Mouse (Mus musculus) embryonic facial prominence, embryonic 14.5 days (tissue): Measurements from ENCODE around the gene Tep1. TPM values are rescaled to one million over a fixed set of nuclear protein-coding genes. Genes with fewer than 3 reads are reported as not detected.
A peak's percentile ranks its signal among the peaks of the same experiment; 100 is the strongest.

ENCODE experiments used
- ATAC-seq: fragments of 200-750 bp; cut with Nextera tagmentation; 2 replicates; pipeline ENCODE4 v1.8.0; 2017; ENCODE audit warnings: low read depth, moderate number of reproducible peaks, moderate TSS enrichment
- DNase-seq: peaks from one replicate; pipeline ENCODE4 v3.0.0-alpha.2; 2015; ENCODE audit warnings: low spot score
- H3K27ac ChIP-seq: fragments of 300-500 bp; sonication (generic); replicated peaks from 2 replicates; pipeline ENCODE4 v1.5.1; 2014; ENCODE audit warnings: low read depth, mild to moderate bottlenecking, low read length, moderate library complexity
- H3K27me3 ChIP-seq: fragments of 300-500 bp; sonication (generic); replicated peaks from 2 replicates; pipeline ENCODE4 v1.6.1; 2014; ENCODE audit warnings: low read length; ENCODE audit not compliant: control insufficient read depth, insufficient read depth
- H3K36me3 ChIP-seq: fragments of 300-500 bp; sonication (generic); 2 replicates; pipeline ENCODE4 v1.6.1; 2014; ENCODE audit warnings: low read length, mixed read lengths; ENCODE audit not compliant: control insufficient read depth, insufficient read depth
- H3K4me1 ChIP-seq: fragments of 300-500 bp; sonication (generic); 2 replicates; pipeline ENCODE4 v1.6.1; 2014; ENCODE audit warnings: antibody characterized with exemption, low read length; ENCODE audit not compliant: control insufficient read depth, insufficient read depth
- H3K4me2 ChIP-seq: fragments of 300-500 bp; sonication (generic); 2 replicates; pipeline ENCODE4 v1.6.1; 2014; ENCODE audit warnings: low read depth, mild to moderate bottlenecking, low read length, moderate library complexity, mixed read lengths
- H3K4me3 ChIP-seq: fragments of 300-500 bp; sonication (generic); 2 replicates; pipeline ENCODE4 v1.5.1; 2014; ENCODE audit warnings: low read depth, mild to moderate bottlenecking, low read length
- H3K9ac ChIP-seq: fragments of 300-500 bp; sonication (generic); 2 replicates; pipeline ENCODE4 v1.6.1; 2014; ENCODE audit warnings: low read depth, mild to moderate bottlenecking, low read length, moderate library complexity, mixed read lengths
- H3K9me3 ChIP-seq: fragments of 300-500 bp; sonication (generic); 2 replicates; pipeline ENCODE4 v1.6.1; 2016; ENCODE audit warnings: low read length; ENCODE audit not compliant: control insufficient read depth
- WGBS: fragments of 180-500 bp; shearing (Covaris S2); extraction: QIAGEN DNeasy Blood & Tissue Kit; methylation state at CpG from one replicate; pipeline ENCODE4 v1.1.7; 2014; 5-methylcytosine and 5-hydroxymethylcytosine counted together
- polyA plus RNA-seq: library from polyadenylated mRNA; unstranded; fragments of >200 nt; fragmentation: Nextera tagmentation; extraction: Ambion mirVana; gene quantifications from 2 replicates; pipeline ENCODE4 v1.2.1, GENCODE M21; 2014

Tep1 gene
- polyA plus RNA-seq, 1 experiment from 2014 or later, result 10.3 TPM

GRCm38 (mm10) chr14:50855788-50856187 lies 14.6 kb downstream of the Tep1 start:
- no peak overlapping the region for H3K9ac ChIP-seq
- WGBS, result 82% methylated on average over 5 of the region's 5 CpGs
- ATAC-seq, result no peak

GRCm38 (mm10) chr14:50837236-50837635 lies 33.1 kb downstream of the Tep1 start:
- Histone ChIP-seq H3K36me3 (0 out of 2 replicates have a peak, but pooled peaks cover 3% of the 10 kb centered on the region), H3K4me2 (no peak overlapping the region), H3K27ac (no peak overlapping the region), H3K9ac (no peak overlapping the region), H3K4me3 (no peak overlapping the region), H3K9me3 (no peaks in the 10 kb centered on the region), H3K27me3 (no peaks in the 10 kb centered on the region), H3K4me1 (no peaks in the 10 kb centered on the region)
- ATAC-seq (no peak), DNase-seq (no peak)
- 61% methylated on average over 6 of the region's 6 CpGs for WGBS

More at GRCm38 (mm10) chr14:50855788-50856187, 14.6 kb downstream of the Tep1 start:
- Histone ChIP-seq H3K9me3 (no peaks in the 10 kb centered on the region), H3K36me3 (peaks cover 22% of the 10 kb centered on the region; the same call in 1 of the 2 replicates), H3K4me1 (no peaks in the 10 kb centered on the region), H3K27me3 (no peaks in the 10 kb centered on the region), H3K4me3 (no peak overlapping the region), H3K4me2 (no peak overlapping the region), H3K27ac (no peak overlapping the region)
- DNase-seq, result no peak

- no peak for ATAC-seq
- WGBS, result 45% methylated on average over 2 of the region's 2 CpGs
- H3K9ac ChIP-seq, result no peak overlapping the region
- 0 out of 2 replicates have a peak, but pooled peaks cover 3% of the 10 kb centered on the region for H3K36me3 ChIP-seq
- H3K9me3 ChIP-seq, result no peaks in the 10 kb centered on the region
- DNase-seq, result peak; percentile 4
- H3K27me3 ChIP-seq, result no peaks in the 10 kb centered on the region
- no peak overlapping the region for H3K4me3 ChIP-seq
- no peaks in the 10 kb centered on the region for H3K4me1 ChIP-seq
- no peak overlapping the region for H3K4me2 ChIP-seq
- no peak overlapping the region for H3K27ac ChIP-seq
Observed at GRCm38 (mm10) chr14:50834435-50834834, 35.9 kb downstream of the Tep1 start.

- Histone ChIP-seq H3K9me3 (no peaks in the 10 kb centered on the region), H3K4me2 (no peak overlapping the region), H3K27ac (no peak overlapping the region; the same call in 1 of the 2 replicates), H3K4me3 (no peak overlapping the region), H3K4me1 (no peaks in the 10 kb centered on the region), H3K27me3 (no peaks in the 10 kb centered on the region), H3K9ac (no peak overlapping the region), H3K36me3 (0 out of 2 replicates have a peak, but pooled peaks cover 7% of the 10 kb centered on the region)
- WGBS, result 78% methylated on average over 10 of the region's 10 CpGs
- DNase-seq (peak; percentile 6), ATAC-seq (no peak)
Observed at GRCm38 (mm10) chr14:50833964-50834363, 36.4 kb downstream of the Tep1 start.

GRCm38 (mm10) chr14:50829878-50830277 lies 40.5 kb downstream of the Tep1 start:
- DNase-seq (no peak), ATAC-seq (no peak)
- H3K27me3 ChIP-seq, result no peaks in the 10 kb centered on the region
- H3K4me1 ChIP-seq, result no peaks in the 10 kb centered on the region
- no peak overlapping the region for H3K4me2 ChIP-seq
- no peak overlapping the region for H3K27ac ChIP-seq
- 79% methylated on average over 3 of the region's 3 CpGs for WGBS
- H3K9me3 ChIP-seq, result no peaks in the 10 kb centered on the region
- 0 out of 2 replicates have a peak, but pooled peaks cover 10% of the 10 kb centered on the region for H3K36me3 ChIP-seq
- no peak overlapping the region for H3K4me3 ChIP-seq
- H3K9ac ChIP-seq, result no peak overlapping the region

- Histone ChIP-seq H3K4me2 (no peak overlapping the region), H3K9ac (no peak overlapping the region), H3K4me1 (no peaks in the 10 kb centered on the region), H3K27me3 (no peaks in the 10 kb centered on the region), H3K9me3 (no peaks in the 10 kb centered on the region), H3K27ac (no peak overlapping the region), H3K36me3 (peaks cover 32% of the 10 kb centered on the region), H3K4me3 (no peak overlapping the region)
- DNase-seq (no peak), ATAC-seq (no peak)
- 86% methylated on average over 4 of the region's 4 CpGs for WGBS
Observed at GRCm38 (mm10) chr14:50826579-50826978, 43.8 kb downstream of the Tep1 start.

GRCm38 (mm10) chr14:50824219-50824618 lies 46.1 kb downstream of the Tep1 start:
- H3K27ac ChIP-seq, result no peak overlapping the region
- H3K9ac ChIP-seq, result no peak overlapping the region
- DNase-seq (no peak), ATAC-seq (no peak)
- peaks cover 48% of the 10 kb centered on the region for H3K36me3 ChIP-seq
- no peak overlapping the region for H3K4me3 ChIP-seq
- WGBS, result 87% methylated on average over 9 of the region's 9 CpGs
- no peaks in the 10 kb centered on the region for H3K9me3 ChIP-seq
- H3K4me1 ChIP-seq, result no peaks in the 10 kb centered on the region
- no peaks in the 10 kb centered on the region for H3K27me3 ChIP-seq
- H3K4me2 ChIP-seq, result no peak overlapping the region

GRCm38 (mm10) chr14:50823240-50823639 lies 47.1 kb downstream of the Tep1 start:
- Histone ChIP-seq H3K4me1 (no peaks in the 10 kb centered on the region), H3K27ac (no peak overlapping the region), H3K36me3 (peaks cover 48% of the 10 kb centered on the region), H3K27me3 (no peaks in the 10 kb centered on the region), H3K4me2 (no peak overlapping the region), H3K9me3 (no peaks in the 10 kb centered on the region), H3K9ac (no peak overlapping the region), H3K4me3 (no peak overlapping the region)
- WGBS, result 73% methylated on average over 2 of the region's 2 CpGs
- ATAC-seq (no peak), DNase-seq (no peak)

DNA sequence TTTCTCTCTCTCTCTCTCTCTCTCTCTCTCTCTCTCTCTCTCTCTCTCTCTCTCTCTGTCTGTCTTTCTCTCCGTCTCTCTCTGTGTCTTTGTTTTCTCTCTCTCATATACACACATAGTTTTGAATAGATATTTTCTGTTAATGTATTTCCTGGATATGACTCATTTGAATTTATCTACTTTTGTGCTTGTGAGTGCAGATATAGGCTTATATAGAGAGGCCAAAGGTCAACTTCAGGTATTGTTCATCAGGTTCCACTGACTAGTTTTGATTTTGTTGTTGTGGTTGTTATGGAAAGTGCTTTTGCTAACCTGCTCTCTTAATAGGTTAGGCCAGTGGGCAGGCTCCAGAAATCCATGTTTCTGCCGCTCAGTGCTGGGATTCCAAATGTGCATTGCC lies 57.3 kb downstream of the Tep1 start:
- Histone ChIP-seq H3K9me3 (no peaks in the 10 kb centered on the region), H3K4me1 (peaks cover 3% of the 10 kb centered on the region; the same call in 1 of the 2 replicates), H3K9ac (no peak overlapping the region), H3K36me3 (peaks cover 74% of the 10 kb centered on the region), H3K4me2 (no peak overlapping the region), H3K4me3 (no peak overlapping the region), H3K27ac (no peak overlapping the region), H3K27me3 (no peaks in the 10 kb centered on the region)
- DNase-seq, result no peak
- no peak for ATAC-seq
- WGBS, result 86% methylated on average over 2 of the region's 2 CpGs
